Mouse (Mus musculus) limb, embryonic 11.5 days (tissue): Measurements from ENCODE around the gene Arhgef6. TPM values are rescaled to one million over a fixed set of nuclear protein-coding genes. Genes with fewer than 3 reads are reported as not detected.

Experiments used
- ATAC-seq: fragments of 200-750 bp; cut with Nextera tagmentation; 2 replicates; pipeline ENCODE4 v1.8.0; 2017; ENCODE audit warnings: low read depth; ENCODE audit not compliant: insufficient number of reproducible peaks, low FRiP score, low TSS enrichment
- DNase-seq: peaks from one replicate; pipeline ENCODE4 v3.0.0-alpha.2; 2015; ENCODE audit warnings: low spot score
- H3K27ac ChIP-seq: fragments of 300-500 bp; sonication (generic); replicated peaks from 2 replicates; pipeline ENCODE4 v1.5.1; 2014; ENCODE audit warnings: low read depth, mild to moderate bottlenecking, low read length
- H3K27me3 ChIP-seq: fragments of 300-500 bp; sonication (generic); 2 replicates; pipeline ENCODE4 v1.6.1; 2014; ENCODE audit warnings: mild to moderate bottlenecking, low read length, mixed read lengths; ENCODE audit not compliant: control insufficient read depth, insufficient read depth
- H3K36me3 ChIP-seq: fragments of 300-500 bp; sonication (generic); 2 replicates; pipeline ENCODE4 v1.6.1; 2014; ENCODE audit warnings: mild to moderate bottlenecking, low read length, moderate library complexity, mixed read lengths; ENCODE audit not compliant: control insufficient read depth, insufficient read depth
- H3K4me1 ChIP-seq: fragments of 300-500 bp; sonication (generic); 2 replicates; pipeline ENCODE4 v1.6.1; 2014; ENCODE audit warnings: low read length, mixed read lengths; ENCODE audit not compliant: control insufficient read depth, insufficient read depth
- H3K4me2 ChIP-seq: fragments of 300-500 bp; sonication (generic); 2 replicates; pipeline ENCODE4 v1.6.1; 2014; ENCODE audit warnings: low read depth, mild to moderate bottlenecking, moderate library complexity; ENCODE audit not compliant: severe bottlenecking
- H3K4me3 ChIP-seq: fragments of 300-500 bp; sonication (generic); 2 replicates; pipeline ENCODE4 v1.5.1; 2014; ENCODE audit warnings: low read depth, low read length
- H3K9ac ChIP-seq: fragments of 300-500 bp; sonication (generic); 2 replicates; pipeline ENCODE4 v1.6.1; 2014; ENCODE audit warnings: mild to moderate bottlenecking, low read length
- H3K9me3 ChIP-seq: fragments of 300-500 bp; sonication (generic); 2 replicates; pipeline ENCODE4 v1.6.1; 2016; ENCODE audit warnings: low read length; ENCODE audit not compliant: control insufficient read depth
- WGBS: fragments of 180-500 bp; shearing (Covaris S2); extraction: QIAGEN DNeasy Blood & Tissue Kit; methylation state at CpG from one replicate; pipeline ENCODE4 v1.1.7; 2014; 5-methylcytosine and 5-hydroxymethylcytosine counted together
- polyA plus RNA-seq: library from polyadenylated mRNA; unstranded; fragments of >200 nt; fragmentation: Nextera tagmentation; extraction: Ambion mirVana; gene quantifications from 2 replicates; pipeline ENCODE4 v1.2.1, GENCODE M21; 2014

The Arhgef6 gene
- polyA plus RNA-seq, result 1.7 and 2.9 TPM in 2 replicates

DNA sequence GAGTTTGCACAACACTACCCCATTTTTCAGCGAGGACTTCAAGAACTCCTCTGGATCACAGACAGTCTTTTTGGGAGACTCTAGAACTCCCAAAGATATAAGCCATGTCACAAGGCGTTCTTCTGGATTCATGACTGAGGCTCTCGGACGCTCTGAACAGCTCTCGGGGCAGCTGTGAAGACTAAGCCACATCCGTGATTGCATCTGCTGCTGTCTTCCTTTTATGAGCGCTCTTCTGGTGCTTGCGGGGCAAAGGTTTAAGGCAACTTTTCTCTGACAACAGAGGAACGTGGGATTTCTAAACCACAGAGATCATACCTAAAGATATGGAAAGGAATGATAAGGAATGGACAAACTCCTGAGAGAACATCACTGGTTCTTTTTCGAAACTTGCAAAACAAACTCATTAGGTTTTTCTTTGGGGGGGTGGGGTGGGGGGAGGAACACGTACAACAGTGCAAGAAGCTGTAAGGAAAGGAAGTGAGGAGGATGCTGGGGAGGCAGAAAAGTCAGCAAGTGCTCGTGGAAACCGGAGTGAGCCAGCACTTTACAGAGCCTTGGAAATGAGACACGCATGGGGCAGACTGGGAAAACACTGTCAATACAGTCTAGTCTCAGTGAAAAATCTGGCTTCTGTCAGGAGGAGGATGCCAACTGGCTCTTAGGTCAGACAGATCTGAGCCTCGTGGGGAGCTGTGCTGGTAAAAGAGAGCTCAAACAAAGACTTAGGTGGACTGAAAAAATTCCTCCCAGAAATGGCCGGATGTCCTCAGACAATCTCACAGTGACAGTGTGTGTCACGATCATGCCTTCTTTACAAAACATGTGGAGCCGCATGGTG lies at the start of gene Arhgef6:
Gene Arhgef6, minus strand, starts transcription at position 359 of the 841 bp plus-strand sequence.
- no peaks in the 10 kb centered on the region for H3K9me3 ChIP-seq
- WGBS, result 68% methylated on average over 18 of the region's 18 CpGs
- no peak within 1 kb of the TSS for H3K4me2 ChIP-seq
- H3K27ac ChIP-seq, result no peak within 1 kb of the TSS
- H3K4me1 ChIP-seq, result no peaks in the 10 kb centered on the region
- H3K4me3 ChIP-seq, result no peak within 1 kb of the TSS
- ATAC-seq, result no peak
- no peak for DNase-seq
- H3K9ac ChIP-seq, result no peak within 1 kb of the TSS
- no peaks in the 10 kb centered on the region for H3K36me3 ChIP-seq
- H3K27me3 ChIP-seq, result no peaks in the 10 kb centered on the region

DNA sequence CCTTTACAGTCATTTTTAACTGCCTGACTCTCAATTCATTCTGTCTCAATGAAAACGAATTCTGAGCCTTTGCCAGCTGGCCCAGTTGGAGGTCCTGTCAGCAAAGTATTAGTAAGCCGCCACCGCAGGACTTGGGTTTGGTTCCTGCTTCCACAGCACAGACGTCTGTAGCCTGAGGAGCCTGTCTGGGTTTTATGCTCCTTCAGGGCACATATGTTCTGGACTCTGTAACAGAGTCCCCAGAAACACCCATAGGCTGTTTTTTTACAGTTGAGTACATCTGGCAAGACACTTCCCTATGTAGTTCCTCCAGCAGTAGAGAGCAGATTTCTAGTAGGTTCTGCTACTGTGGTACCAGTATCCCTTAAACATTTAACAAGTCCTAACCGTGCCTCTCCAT lies 42.4 kb upstream of the Arhgef6 start:
- Histone ChIP-seq H3K4me1 (no peaks in the 10 kb centered on the region), H3K27ac (no peak overlapping the region), H3K9ac (no peak overlapping the region), H3K9me3 (no peaks in the 10 kb centered on the region), H3K36me3 (no peaks in the 10 kb centered on the region), H3K4me3 (no peak overlapping the region), H3K27me3 (no peaks in the 10 kb centered on the region), H3K4me2 (no peak overlapping the region)
- ATAC-seq, result no peak
- WGBS, result 74% methylated on average over 5 of the region's 5 CpGs
- no peak for DNase-seq

DNA sequence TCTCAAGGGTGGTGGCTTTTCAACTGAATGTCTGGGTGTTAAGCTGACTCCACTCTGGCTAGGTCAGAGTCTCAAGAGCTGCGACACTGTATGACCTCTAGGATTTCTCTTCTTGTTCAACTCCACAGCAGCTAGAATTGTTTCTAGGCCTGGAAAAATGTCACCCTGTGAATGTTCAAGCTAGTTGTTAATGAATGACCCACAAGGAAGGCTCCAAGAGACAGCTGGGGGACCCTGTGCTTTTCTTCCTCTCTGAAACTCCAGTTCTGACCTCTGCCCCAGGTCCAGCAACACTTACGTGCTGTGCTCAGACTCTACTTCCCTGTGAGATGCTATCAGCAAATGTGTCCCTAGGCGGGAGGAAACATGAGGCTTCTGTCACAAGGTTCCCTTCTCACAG lies 40.0 kb upstream of the Arhgef6 start:
- no peaks in the 10 kb centered on the region for H3K4me1 ChIP-seq
- no peaks in the 10 kb centered on the region for H3K27me3 ChIP-seq
- 89% methylated on average over 3 of the region's 3 CpGs for WGBS
- ATAC-seq (no peak), DNase-seq (no peak)
- H3K27ac ChIP-seq, result no peak overlapping the region
- no peak overlapping the region for H3K9ac ChIP-seq
- no peaks in the 10 kb centered on the region for H3K9me3 ChIP-seq
- no peak overlapping the region for H3K4me2 ChIP-seq
- no peaks in the 10 kb centered on the region for H3K36me3 ChIP-seq
- no peak overlapping the region for H3K4me3 ChIP-seq

DNA sequence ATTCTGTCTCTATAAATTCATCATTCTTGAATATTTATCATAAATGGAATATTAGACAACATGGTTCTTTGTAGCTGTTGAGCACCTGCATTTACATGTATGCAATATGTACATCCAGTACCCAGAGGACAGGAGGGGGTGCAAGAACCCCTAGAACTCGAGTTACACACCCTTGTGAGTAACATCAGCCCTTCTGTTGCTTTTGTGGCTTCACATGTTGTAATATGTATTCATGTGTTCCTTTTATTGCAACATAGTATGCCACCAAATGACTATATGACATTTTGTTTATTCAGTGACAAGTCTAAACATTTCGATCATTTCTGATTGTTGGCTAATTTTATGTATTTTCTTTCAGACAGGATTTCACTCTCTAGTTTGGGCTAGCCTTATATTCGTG lies 38.6 kb upstream of the Arhgef6 start:
- no peak for DNase-seq
- H3K27me3 ChIP-seq, result no peaks in the 10 kb centered on the region
- no peak overlapping the region for H3K4me2 ChIP-seq
- H3K27ac ChIP-seq, result no peak overlapping the region
- no peak overlapping the region for H3K9ac ChIP-seq
- no peak for ATAC-seq
- H3K4me1 ChIP-seq, result no peaks in the 10 kb centered on the region
- H3K4me3 ChIP-seq, result no peak overlapping the region
- WGBS, result 76% methylated on average over 3 of the region's 3 CpGs
- H3K9me3 ChIP-seq, result no peaks in the 10 kb centered on the region
- no peaks in the 10 kb centered on the region for H3K36me3 ChIP-seq

DNA sequence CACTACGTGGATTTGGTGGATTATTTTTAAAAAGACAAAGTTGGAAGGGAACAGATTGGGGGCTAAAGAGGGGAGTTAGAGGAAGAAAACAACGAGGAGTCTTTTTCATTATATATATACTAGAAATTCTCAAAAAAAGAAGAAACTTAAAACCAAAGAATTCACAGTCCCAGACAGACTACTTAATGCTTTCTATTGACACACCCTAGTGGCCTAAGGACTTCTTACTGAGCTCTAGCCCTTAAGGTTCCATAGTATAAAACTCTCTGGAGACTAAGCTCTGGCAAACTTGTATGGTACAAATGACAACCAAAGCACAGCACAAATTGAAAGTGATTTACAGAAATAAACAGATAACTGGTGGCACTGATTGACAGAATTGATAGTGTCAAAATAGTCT lies 35.5 kb upstream of the Arhgef6 start:
- H3K4me1 ChIP-seq, result no peaks in the 10 kb centered on the region
- no peak overlapping the region for H3K9ac ChIP-seq
- no peak overlapping the region for H3K4me3 ChIP-seq
- no peaks in the 10 kb centered on the region for H3K27me3 ChIP-seq
- H3K27ac ChIP-seq, result no peak overlapping the region
- no peak overlapping the region for H3K4me2 ChIP-seq
- DNase-seq (no peak), ATAC-seq (no peak)
- H3K9me3 ChIP-seq, result no peaks in the 10 kb centered on the region
- H3K36me3 ChIP-seq, result no peaks in the 10 kb centered on the region
- WGBS, result 85% methylated on average over 2 of the region's 2 CpGs

DNA sequence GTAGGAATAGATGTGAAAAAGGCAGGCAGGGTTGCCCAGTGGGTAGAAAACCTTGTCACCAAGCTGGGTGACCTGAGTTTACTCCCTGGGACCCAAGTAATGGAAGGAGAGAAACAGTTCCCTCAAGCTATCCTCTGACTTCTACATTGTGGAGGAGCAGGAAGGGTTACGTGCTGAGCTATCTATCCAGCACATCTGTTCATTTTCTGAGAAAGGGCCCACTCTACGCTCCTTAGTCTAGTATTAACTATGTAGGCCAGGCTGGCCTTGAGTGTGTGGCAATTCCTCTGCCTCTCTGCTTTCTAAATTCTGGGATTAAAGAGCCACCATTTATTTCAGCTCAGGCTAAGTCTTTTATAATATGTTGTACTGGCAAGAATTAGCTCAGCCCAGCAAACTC lies 35.0 kb upstream of the Arhgef6 start:
- no peak overlapping the region for H3K27ac ChIP-seq
- WGBS, result 93% methylated on average over 2 of the region's 2 CpGs
- no peaks in the 10 kb centered on the region for H3K9me3 ChIP-seq
- no peak overlapping the region for H3K4me3 ChIP-seq
- no peaks in the 10 kb centered on the region for H3K27me3 ChIP-seq
- ATAC-seq (no peak), DNase-seq (no peak)
- H3K4me1 ChIP-seq, result no peaks in the 10 kb centered on the region
- H3K4me2 ChIP-seq, result no peak overlapping the region
- no peak overlapping the region for H3K9ac ChIP-seq
- H3K36me3 ChIP-seq, result no peaks in the 10 kb centered on the region

DNA sequence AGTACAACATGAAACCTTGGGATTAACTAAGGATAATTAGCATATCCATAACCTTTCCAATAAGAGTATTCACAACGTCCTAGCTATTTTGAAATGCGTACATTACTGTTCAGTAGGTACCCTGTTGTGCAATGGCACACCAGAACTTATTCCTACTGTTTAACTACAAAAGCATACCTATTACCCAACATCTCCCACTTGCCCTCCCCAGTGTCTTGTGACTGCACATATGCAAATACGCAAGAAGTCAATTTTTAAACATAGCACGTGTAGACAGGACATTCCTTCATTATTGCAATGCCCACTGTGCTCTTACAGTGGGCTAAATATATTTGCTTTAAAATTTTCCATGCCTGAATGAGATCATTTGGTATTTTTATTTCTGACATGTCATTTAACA lies 34.4 kb upstream of the Arhgef6 start:
- Histone ChIP-seq H3K27me3 (no peaks in the 10 kb centered on the region), H3K36me3 (no peaks in the 10 kb centered on the region), H3K4me3 (no peak overlapping the region), H3K4me1 (no peaks in the 10 kb centered on the region), H3K9ac (no peak overlapping the region), H3K4me2 (no peak overlapping the region), H3K27ac (no peak overlapping the region), H3K9me3 (no peaks in the 10 kb centered on the region)
- DNase-seq, result no peak
- WGBS, result 90% methylated on average over 4 of the region's 4 CpGs
- ATAC-seq, result no peak

DNA sequence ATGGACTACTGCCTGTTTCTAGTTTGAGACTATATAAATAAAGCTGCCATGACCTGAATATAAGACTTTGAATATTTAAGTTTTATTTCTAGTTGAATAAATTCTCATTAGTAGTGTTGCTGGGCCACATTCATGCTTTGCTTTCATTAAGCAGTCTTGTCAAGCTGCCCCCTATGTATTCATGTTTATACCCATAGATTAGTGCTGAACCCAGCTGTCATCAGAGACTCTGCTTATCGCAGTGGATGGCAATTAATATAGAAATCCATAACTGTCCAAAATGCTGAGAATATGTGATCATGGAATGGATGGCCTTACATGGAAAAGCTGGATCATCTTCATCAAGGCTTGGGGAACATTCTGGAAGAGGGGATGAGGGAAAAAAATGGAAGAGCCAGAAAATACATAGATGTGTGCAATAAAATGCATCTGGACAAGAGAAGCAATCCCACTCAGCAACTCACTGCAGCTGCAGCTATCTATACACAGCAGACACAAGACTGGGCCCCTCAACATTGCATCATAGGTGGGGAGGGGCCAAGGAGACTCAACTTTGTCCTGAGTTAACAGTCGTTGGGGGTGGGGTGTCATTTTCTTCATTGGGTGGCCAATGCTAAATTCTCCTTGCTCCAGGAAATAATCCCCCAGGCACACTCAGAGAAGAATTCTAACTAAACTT lies 26.5 kb upstream of the Arhgef6 start:
- no peak for ATAC-seq
- H3K36me3 ChIP-seq, result no peaks in the 10 kb centered on the region
- whole genome bisulfite sequencing, result 71% methylated on average over 2 of the region's 2 CpGs

More for the DNA sequence above, 26.5 kb upstream of the Arhgef6 start:
- DNase-seq, result no peak
- no peak overlapping the region for H3K4me3 ChIP-seq
- no peaks in the 10 kb centered on the region for H3K27me3 ChIP-seq
- no peak overlapping the region for H3K27ac ChIP-seq
- H3K4me1 ChIP-seq, result no peaks in the 10 kb centered on the region
- H3K9ac ChIP-seq, result no peak overlapping the region
- H3K4me2 ChIP-seq, result no peak overlapping the region
- H3K9me3 ChIP-seq, result no peaks in the 10 kb centered on the region
